Mouse (Mus musculus) kidney, embryonic 14.5 days (tissue): Measurements from ENCODE around the gene Hoxc9. TPM values are rescaled to one million over a fixed set of nuclear protein-coding genes. Genes with fewer than 3 reads are reported as not detected.

Experiments used
- ATAC-seq: fragments of 200-750 bp; cut with Nextera tagmentation; 2 replicates; pipeline ENCODE4 v1.8.0; 2017; ENCODE audit warnings: moderate number of reproducible peaks, mild to moderate bottlenecking, moderate TSS enrichment, moderate library complexity; ENCODE audit not compliant: low FRiP score, low TSS enrichment
- H3K27ac ChIP-seq: fragments of 300-500 bp; sonication (generic); 2 replicates; pipeline ENCODE4 v1.5.1; 2014; ENCODE audit warnings: low read depth, mild to moderate bottlenecking, low read length, moderate library complexity, mixed read lengths
- H3K27me3 ChIP-seq: fragments of 300-500 bp; sonication (generic); 2 replicates; pipeline ENCODE4 v1.6.1; 2014; ENCODE audit warnings: mild to moderate bottlenecking, low read length; ENCODE audit not compliant: control insufficient read depth, insufficient read depth
- H3K36me3 ChIP-seq: fragments of 300-500 bp; sonication (generic); 2 replicates; pipeline ENCODE4 v1.6.1; 2014; ENCODE audit warnings: low read length, mixed read lengths; ENCODE audit not compliant: control insufficient read depth, insufficient read depth
- H3K4me1 ChIP-seq: fragments of 300-500 bp; sonication (generic); 2 replicates; pipeline ENCODE4 v1.6.1; 2014; ENCODE audit warnings: low read length, mixed read lengths; ENCODE audit not compliant: control insufficient read depth, insufficient read depth
- H3K4me2 ChIP-seq: fragments of 300-500 bp; sonication (generic); replicated peaks from 2 replicates; pipeline ENCODE4 v1.6.1; 2014; ENCODE audit warnings: low read depth, mild to moderate bottlenecking, low read length
- H3K4me3 ChIP-seq: fragments of 300-500 bp; sonication (generic); 2 replicates; pipeline ENCODE4 v1.5.1; 2014; ENCODE audit warnings: mild to moderate bottlenecking, low read length
- H3K9ac ChIP-seq: fragments of 300-500 bp; sonication (generic); 2 replicates; pipeline ENCODE4 v1.6.1; 2014; ENCODE audit warnings: low read depth, mild to moderate bottlenecking, low read length, moderate library complexity
- H3K9me3 ChIP-seq: fragments of 300-500 bp; sonication (generic); 2 replicates; pipeline ENCODE4 v1.6.1; 2016; ENCODE audit warnings: low read length; ENCODE audit not compliant: control insufficient read depth
- WGBS: fragments of 180-500 bp; shearing (Covaris S2); extraction: QIAGEN DNeasy Blood & Tissue Kit; methylation state at CpG from one replicate; pipeline ENCODE4 v1.1.7; 2014; 5-methylcytosine and 5-hydroxymethylcytosine counted together
- microRNA counts: library from miRNA; unstranded; fragments of <30 nt; microRNA quantifications from one replicate; lab custom pipeline; 2017
- microRNA-seq: library from miRNA; unstranded; fragments of <30 nt; microRNA quantifications from one replicate; pipeline ENCODE4, GENCODE M21; 2016
- polyA plus RNA-seq: library from polyadenylated mRNA; unstranded; fragments of >200 nt; fragmentation: Nextera tagmentation; extraction: Ambion mirVana; gene quantifications from 2 replicates; pipeline ENCODE4 v1.2.1, GENCODE M21; 2014

Hoxc9 gene
- polyA plus RNA-seq, 1 experiment from 2014 or later = 10.3 TPM

GRCm38 (mm10) chr15:103030142-103030541 lies 53.9 kb downstream of the Hoxc9 start:
- Histone ChIP-seq H3K4me3 (no peak overlapping the region), H3K4me2 (no peak overlapping the region; the same call in 1 of the 2 replicates), H3K27me3 (0 out of 2 replicates have a peak, but pooled peaks cover 6% of the 10 kb centered on the region), H3K9ac (no peak overlapping the region), H3K9me3 (no peaks in the 10 kb centered on the region), H3K27ac (no peak overlapping the region), H3K4me1 (peaks cover 64% of the 10 kb centered on the region), H3K36me3 (no peaks in the 10 kb centered on the region)
- 26% methylated on average over 8 of the region's 8 CpGs for WGBS
- ATAC-seq = no peak

GRCm38 (mm10) chr15:103032167-103032566 lies 55.9 kb downstream of the Hoxc9 start:
- ATAC-seq = no peak
- H3K27me3 ChIP-seq = 0 out of 2 replicates have a peak, but pooled peaks cover 6% of the 10 kb centered on the region
- H3K27ac ChIP-seq = peak overlapping the region; percentile 71
- H3K9me3 ChIP-seq = no peaks in the 10 kb centered on the region
- 0 out of 2 replicates have a peak overlapping the region, but pooled peaks have one; percentile 23 for H3K9ac ChIP-seq
- no peaks in the 10 kb centered on the region for H3K36me3 ChIP-seq
- no peak overlapping the region for H3K4me3 ChIP-seq
- H3K4me2 ChIP-seq = peak overlapping the region; percentile 19; the same call in 1 of the 2 replicates
- peaks cover 62% of the 10 kb centered on the region for H3K4me1 ChIP-seq
- WGBS = 0% methylated on average over 2 of the region's 3 CpGs

GRCm38 (mm10) chr15:103032646-103033575 lies 56.7 kb downstream of the Hoxc9 start:
- 0 out of 2 replicates have a peak, but pooled peaks have one; percentile 8 for ATAC-seq
- peak overlapping the region; percentile 77 for H3K27ac ChIP-seq
- H3K4me2 ChIP-seq = peak overlapping the region; percentile 19
- WGBS = 2% methylated on average over 26 of the region's 26 CpGs
- H3K9ac ChIP-seq = no peak overlapping the region
- H3K27me3 ChIP-seq = peaks cover 6% of the 10 kb centered on the region; the same call in 1 of the 2 replicates
- peaks cover 55% of the 10 kb centered on the region for H3K4me1 ChIP-seq
- no peaks in the 10 kb centered on the region for H3K36me3 ChIP-seq
- H3K4me3 ChIP-seq = no peak overlapping the region; the same call in 1 of the 2 replicates
- no peaks in the 10 kb centered on the region for H3K9me3 ChIP-seq

GRCm38 (mm10) chr15:103034043-103034806 lies 58.0 kb downstream of the Hoxc9 start:
- H3K27me3 ChIP-seq = peaks cover 6% of the 10 kb centered on the region; the same call in 1 of the 2 replicates
- peak overlapping the region; percentile 90; the same call in 1 of the 2 replicates for H3K27ac ChIP-seq
- peak; percentile 19; the same call in 1 of the 2 replicates for ATAC-seq
- peak overlapping the region; percentile 65 for H3K9ac ChIP-seq
- peaks cover 60% of the 10 kb centered on the region for H3K4me1 ChIP-seq
- H3K36me3 ChIP-seq = no peaks in the 10 kb centered on the region
- 5% methylated on average over 24 of the region's 24 CpGs for WGBS
- no peaks in the 10 kb centered on the region for H3K9me3 ChIP-seq
- H3K4me3 ChIP-seq = peak overlapping the region; percentile 46
- peak overlapping the region; percentile 74 for H3K4me2 ChIP-seq

MicroRNAs encoded within 50 kb of the gene (microRNA counts, 519-probe panel; counts per million panel counts)
- not detected for microRNA mmu-miR-615-3p (lab: Ali Mortazavi, UCI)
- microRNA mmu-miR-615-5p (lab: Ali Mortazavi, UCI) = not detected

Small RNAs within 50 kb of the gene (microRNA-seq; reads per million reads assigned to microRNA genes)
- gene Mir196a-2 (2,633 reads per million, percentile 86 among the genes with 10 or more reads in this experiment), gene Mir615 (6,683 reads per million, percentile 92 among the genes with 10 or more reads in this experiment)

Other genes with a start within 250 kb of the Hoxc9 start
- gene Hoxc13, start 55.3 kb upstream of the Hoxc9 start, polyA plus RNA-seq = not detected in 2 replicates
- gene Hoxc12, start 39.7 kb upstream of the Hoxc9 start, polyA plus RNA-seq = not detected in 2 replicates
- gene Hoxc11, start 22.0 kb upstream of the Hoxc9 start, polyA plus RNA-seq = 2.9 and 4.4 TPM in 2 replicates
- 62.9 and 64.5 TPM in 2 replicates for gene Hoxc10, start 9.6 kb upstream of the Hoxc9 start, polyA plus RNA-seq
- 5.1 and 5.8 TPM in 2 replicates for gene Hoxc5, start 9.0 kb upstream of the Hoxc9 start, polyA plus RNA-seq
- gene Hoxc8, start 14.2 kb downstream of the Hoxc9 start, polyA plus RNA-seq = 12.6 and 13.8 TPM in 2 replicates
- gene Hoxc6, start 21.8 kb downstream of the Hoxc9 start, polyA plus RNA-seq = 12.3 and 16.1 TPM in 2 replicates
- 7.4 and 8.6 TPM in 2 replicates for gene Hoxc4, start 42.5 kb downstream of the Hoxc9 start, polyA plus RNA-seq
- gene Smug1, start 190.7 kb downstream of the Hoxc9 start, polyA plus RNA-seq = 11.5 and 19.5 TPM in 2 replicates